Mouse (Mus musculus) granulocyte monocyte progenitor cell, adult 5-6 weeks (primary cell): ENCODE data around the gene Cox18. TPM values are rescaled to one million over a fixed set of nuclear protein-coding genes. Genes with fewer than 3 reads are reported as not detected.
"Not testable (repeated sequence)": the region's sequence is repeated elsewhere in the genome, so short reads cannot be mapped to it uniquely, and the experiment has no call there.

Source experiments
- ATAC-seq: replicated peaks from 2 replicates; pipeline ENCODE4 v1.8.0; 2016; ENCODE audit warnings: mild to moderate bottlenecking, moderate TSS enrichment, inconsistent platforms; ENCODE audit not compliant: poor library complexity, severe bottlenecking
- total RNA-seq, 2 experiments: library from RNA; stranded (forward) in 1 of 2; stranded (reverse) in 1 of 2; fragments of 200-712, 200-1000 nt in 1 of 2; fragments of >200 nt in 1 of 2; fragmentation: Nextera tagmentation in 1 of 2; gene quantifications; 2 replicates each; pipeline ENCODE4 v1.2.3; 2014 to 2017

Cox18 gene
- 21.6 and 24.6 TPM in 2 replicates for total RNA-seq (2014; fragmentation: Nextera tagmentation)
- total RNA-seq (2017): 16.8 and 19.8 TPM in 2 replicates

DNA sequence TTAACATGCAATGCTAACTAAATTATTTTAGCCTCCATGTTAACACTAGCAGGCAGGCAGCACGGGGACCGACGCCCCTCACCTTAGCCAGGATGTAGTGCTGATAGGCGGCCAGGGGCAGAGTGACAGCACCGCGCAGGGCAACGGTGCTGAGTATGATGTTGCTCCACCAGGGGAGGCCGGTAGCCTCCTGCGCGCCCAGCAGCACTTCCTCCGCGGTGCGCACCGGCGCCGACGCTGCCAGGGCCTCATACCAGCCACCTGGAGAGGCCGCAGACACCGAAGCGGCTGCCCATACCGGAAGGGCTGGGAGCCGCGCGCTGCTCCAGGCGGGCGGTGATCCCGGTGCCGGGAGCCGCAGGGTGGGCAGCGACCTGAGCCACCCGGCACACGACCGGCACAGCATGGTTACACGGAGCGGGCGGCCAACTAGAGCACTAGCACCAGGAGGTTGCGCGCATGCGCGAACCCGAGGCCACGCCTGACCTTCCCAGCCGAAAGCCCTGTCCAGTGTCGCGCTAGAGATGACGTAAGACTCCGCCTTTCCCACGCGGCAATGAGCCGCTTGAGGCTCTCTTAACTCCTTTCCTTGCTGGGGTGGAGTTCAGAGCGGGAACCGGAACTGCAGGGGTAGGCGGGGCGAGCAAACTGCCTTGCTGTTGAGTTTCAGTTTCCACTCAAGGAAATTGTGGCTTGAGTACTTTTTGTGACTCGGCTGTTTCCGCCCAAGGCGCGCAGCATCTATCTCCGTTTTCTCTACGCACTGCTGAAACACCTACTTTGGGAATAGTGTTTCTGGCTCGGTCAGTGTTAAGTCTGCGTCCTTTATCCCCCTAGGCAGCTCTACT lies at the start of gene Cox18:
TSS of gene Cox18 (minus strand) at position 468 of the 848 bp plus-strand sequence.
- ATAC-seq: peak; percentile 95

DNA sequence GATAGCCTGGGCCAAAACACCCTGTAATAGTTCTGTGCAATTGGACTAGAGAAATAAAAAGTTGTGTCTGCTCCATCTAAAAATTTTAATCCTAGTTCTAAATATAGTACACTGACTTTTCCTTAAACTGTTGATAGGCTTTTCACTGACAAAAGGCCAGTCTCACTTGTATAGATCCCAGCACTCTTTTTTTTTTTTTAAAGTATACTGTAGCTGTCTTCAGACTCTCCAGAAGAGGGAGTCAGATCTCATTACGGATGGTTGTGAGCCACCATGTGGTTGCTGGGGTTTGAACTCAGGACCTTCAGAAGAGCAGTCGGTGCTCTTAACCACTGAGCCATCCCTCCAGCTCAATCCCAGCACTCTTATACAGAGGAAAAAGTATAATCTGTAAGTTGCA lies 38.4 kb upstream of the Cox18 start:
- not testable (repeated sequence) for ATAC-seq

DNA sequence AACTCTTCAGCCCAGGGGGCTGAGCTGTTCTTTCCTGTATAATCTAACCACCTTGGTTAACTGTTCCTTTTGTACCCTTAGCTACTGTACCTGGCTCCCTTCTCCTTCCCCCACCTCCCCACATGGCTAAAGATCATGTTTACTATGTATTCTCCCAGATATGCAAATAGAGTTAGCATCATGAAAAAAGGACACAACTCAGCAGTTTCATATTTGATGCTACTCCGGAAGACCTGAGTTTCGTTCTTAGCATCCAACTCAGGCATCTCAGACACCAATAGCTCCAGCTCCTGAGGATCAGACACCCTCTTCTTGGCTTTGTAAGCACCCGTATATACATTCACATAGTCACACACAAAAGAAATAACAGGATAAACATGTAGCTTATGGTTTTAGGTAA lies 33.2 kb upstream of the Cox18 start:
- ATAC-seq: no peak

DNA sequence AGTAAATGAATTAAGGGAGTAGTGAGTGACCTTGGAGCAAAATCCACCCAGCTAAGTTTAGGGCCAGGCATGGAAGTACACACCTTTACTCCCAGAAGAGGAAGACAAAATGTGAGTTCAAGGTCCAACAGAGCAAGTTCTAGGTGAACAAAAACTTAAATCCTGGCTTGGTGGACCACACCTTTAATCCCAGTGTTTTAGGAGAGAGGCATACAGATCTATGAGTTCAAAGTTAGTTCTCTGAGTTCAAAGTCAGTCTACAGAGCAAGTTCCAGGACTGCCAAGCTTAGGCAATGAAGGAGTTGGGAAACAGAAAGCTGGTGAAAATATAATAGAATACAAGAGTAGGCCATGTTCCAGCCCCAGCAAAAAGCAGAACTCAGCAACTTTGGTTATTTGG lies 23.7 kb upstream of the Cox18 start:
- no peak for ATAC-seq

DNA sequence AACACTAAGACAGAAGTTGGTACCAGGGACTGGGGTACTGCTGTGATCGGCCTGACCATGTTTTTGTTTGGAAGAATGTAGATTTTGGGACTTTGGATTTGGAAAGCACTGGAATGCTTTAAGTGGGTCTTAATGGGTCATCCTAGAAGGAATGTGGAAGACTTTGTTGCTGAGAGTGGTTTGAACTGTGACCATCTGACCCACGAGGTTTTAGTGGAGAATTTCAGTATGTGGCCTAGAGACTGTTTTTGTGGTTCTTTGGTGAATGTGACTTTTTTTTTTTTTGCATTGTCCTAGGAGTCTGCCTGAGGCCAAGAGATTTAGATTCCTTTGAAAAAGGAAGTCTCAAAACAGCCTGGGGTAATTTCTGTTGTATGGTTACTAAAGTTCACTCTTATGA lies 23.2 kb upstream of the Cox18 start:
- no peak for ATAC-seq

DNA sequence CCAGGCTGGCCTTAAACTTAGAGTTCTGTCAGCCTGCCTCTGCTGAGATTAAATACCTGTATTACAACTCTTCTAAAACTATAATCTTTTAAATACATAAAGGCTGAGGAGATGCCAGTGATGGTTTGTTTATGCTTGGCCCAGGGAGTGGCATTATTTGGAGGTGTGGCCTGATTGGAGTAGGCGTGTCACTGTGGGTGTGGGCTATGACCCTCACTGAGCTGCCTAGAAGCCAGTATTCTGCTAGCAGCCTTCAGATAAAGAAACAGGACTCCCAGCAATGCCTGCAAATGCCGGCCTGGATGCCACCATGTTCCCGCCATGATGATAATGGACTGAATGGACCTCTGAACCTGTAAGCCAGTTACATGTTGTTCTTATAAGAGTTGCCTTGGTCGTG lies 22.8 kb upstream of the Cox18 start:
- no peak for ATAC-seq

DNA sequence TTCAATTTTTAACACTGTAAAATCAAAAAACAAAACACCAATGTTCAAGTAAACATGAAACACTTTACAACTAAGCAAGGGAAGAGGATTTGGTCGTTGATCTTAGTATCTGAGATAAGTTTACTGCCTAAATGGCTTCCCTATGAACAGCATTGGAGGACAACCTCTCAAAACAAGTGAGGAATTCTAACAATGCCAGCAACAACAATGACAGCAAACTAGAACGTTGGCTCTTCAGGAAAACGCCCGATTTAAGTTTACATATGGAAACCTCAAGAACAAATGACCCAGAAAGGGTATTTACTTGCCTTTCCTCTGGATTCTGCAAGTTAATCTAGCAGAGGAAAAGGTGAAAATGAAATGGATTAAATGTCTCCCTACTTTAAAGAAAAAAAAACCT lies 21.6 kb upstream of the Cox18 start:
- no peak for ATAC-seq

DNA sequence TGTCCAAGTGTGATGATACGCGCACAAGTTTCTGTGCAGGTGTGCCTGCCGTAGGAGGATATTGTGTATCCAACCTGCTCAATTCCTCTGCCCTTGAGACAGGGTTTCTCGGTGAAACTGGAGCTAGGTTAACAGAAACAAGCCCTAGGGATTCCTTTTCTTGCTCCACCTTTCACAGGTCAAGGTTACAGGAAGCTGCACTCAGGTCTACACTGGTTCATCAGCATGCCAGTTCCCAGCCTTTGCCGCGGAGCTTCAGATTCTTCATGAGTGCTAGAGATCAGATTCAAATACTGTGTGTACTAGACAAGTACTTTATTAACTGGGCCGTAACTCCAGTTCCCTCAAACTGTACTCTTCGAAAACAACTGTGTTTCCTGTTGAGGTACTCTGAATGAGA lies 11.4 kb upstream of the Cox18 start:
- ATAC-seq: no peak

DNA sequence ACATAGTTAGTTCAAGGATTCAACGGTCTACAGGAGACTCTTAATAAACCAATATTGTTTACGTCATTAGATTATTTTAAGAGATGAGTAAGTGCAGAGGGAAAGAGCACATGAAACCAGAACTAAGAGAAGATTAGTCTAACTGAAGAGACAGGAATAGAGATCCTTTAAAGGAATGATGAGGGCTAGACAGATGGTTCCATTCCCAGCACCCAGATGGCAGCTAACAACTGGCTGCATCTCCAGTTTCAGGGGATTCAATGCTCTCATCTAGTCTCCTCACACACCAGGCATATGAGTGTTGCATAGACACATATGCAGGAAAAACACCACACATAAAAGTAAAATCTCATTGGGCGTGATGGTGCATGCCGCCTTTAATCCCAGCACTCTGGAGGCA lies 9.5 kb upstream of the Cox18 start:
- no peak for ATAC-seq

DNA sequence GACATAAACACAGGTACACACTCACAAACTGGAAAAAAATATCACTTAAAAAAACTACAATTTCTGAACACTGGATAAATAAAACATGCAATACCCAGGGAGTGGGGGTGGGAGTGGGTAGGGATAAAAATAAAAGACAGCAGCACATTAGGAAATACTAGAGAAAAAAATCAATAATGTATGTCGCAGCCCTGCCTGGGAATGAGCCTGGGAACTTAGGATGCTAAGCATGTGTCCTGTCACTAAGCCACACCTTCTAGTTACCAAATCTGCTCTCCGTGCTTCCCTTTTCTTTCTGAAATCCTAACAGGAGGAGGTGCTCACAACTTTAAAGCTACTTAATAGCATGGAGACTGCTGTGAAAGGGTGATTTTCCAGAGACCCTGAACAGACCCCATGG lies 6.0 kb upstream of the Cox18 start:
- no peak for ATAC-seq

DNA sequence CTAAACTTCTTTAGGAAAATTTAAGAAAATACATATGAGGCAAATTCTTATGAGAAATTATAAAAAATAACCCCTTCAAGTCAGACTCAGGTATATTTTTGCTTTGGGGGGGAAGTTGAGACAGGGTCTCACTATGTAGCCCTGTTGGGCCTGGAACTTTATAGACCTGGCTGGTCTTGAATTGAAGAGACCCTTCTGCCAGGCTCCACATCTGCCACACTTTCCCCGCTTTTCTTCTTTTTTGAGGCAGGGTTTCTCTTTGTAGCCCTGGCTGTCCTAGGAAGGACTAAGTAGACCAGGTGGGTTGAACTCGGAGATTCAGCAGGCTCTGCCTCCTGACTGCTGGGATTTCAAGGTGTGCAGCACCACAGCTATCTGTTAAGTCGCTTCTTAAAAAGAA lies 2.9 kb upstream of the Cox18 start:
- ATAC-seq: no peak

DNA sequence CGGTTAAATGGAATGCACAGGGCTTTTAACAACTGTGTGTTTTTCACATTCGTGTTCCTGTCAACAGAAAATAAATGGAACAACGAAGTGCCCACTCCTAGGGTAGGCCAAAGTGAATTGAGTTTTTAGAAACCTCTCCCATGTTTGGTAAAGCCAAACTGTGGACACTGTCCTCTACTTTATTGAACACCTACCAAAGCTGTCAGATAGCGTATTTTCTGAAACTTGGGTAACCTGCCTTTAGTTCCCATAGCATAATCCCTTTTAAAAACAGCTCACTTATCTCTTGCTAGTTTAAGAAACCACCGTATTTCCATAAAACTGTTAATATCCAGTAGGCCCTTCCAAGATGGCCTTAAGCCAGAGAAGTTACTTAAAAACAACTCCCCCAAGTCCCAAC lies 929 bp upstream of the Cox18 start:
- no peak for ATAC-seq

DNA sequence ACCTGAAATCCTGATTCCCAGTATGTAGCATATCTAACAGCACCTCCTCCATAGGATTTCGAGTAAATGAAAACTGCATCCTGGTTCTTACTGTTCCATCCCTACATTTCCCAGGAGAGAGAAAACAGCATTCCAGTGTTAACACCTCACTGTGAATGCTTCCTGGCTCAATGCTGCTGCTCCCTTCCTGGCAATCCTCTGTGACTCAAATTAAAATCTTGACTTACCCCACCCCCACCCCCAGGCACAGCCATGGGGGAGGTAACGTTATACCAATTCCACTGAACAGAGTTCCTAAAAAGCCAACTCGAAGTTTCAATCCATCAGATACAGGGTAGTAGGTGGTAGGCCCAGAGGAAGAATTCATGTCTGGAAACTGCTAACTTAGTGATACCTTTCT lies 864 bp downstream of the Cox18 start:
- no peak for ATAC-seq

DNA sequence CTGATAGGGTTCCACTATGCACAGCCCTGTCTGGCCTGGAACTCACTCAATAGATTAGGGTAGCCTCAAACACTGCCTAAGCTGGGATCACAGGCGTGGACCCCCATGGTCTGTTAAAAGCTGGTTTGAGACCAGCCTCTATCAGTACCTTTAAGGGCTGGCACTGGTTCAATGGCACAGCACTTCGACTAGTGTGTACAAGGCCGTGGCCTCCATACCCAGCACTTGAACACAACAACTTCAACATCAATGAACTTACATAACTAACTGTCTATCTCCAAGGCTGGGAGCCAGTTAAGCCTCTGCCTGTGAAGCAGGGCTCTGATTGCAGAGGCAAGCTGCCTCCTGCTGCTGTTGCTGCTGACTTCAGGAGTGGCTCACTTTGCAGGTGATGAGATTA lies 6.0 kb downstream of the Cox18 start:
- no peak for ATAC-seq

DNA sequence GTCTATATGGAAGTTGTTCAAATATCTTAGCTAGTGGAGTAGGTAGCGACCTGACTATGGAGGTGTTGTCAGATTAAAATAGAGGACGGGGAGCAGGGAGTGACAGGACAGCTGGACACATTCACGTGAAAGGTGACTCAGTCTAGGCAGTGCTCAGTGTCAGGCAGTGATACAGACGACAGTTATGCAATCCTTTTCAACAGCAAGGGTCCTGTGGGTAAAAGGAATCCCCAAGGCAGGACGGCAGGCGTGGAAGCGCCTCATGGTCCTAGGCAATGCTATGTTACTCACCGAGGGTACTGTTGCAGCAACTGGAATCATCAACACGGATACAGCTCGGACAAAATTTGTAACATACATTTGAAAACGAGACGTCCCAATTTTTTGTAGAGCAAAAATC lies 6.6 kb downstream of the Cox18 start:
- ATAC-seq: no peak

DNA sequence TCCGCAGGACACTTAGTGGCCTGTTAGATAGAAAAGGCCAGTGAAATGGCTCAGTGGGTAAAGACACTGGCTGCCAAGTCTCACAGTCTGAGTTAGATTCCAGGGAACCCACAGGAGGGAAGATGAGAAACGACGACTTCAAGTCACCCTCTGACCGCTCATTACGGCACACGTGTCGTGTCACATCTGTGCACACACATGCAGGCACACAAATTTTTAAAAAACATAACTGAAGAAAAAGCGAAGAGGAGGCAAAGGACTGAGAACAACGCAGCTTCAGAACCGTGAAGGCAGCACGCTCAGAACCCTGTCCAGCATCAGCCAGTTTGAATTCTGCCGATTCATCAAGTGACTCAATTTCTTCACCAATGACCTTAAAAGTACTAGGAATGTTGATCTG lies 10.4 kb downstream of the Cox18 start:
- ATAC-seq: no peak

DNA sequence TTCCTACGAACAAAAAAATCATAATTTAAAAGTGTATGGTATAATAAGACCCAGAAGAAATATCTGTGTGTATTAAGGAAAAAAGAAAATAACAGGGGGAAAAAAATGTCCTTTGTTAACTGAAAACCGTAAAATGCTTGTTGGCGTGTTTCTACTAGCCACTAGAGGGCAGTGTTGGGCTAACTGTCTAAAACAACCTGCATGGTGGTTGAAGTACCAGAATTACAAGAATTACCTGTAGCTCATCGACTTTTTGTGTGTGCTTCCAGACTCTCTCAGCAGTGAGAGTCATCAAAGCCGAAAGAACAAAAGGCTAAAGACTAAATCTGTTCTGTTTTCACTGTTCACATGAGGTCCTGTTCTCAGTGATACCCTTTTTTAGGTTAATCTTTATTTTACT lies 20.6 kb downstream of the Cox18 start:
- ATAC-seq: peak; percentile 56; the same call in 1 of the 2 replicates

DNA sequence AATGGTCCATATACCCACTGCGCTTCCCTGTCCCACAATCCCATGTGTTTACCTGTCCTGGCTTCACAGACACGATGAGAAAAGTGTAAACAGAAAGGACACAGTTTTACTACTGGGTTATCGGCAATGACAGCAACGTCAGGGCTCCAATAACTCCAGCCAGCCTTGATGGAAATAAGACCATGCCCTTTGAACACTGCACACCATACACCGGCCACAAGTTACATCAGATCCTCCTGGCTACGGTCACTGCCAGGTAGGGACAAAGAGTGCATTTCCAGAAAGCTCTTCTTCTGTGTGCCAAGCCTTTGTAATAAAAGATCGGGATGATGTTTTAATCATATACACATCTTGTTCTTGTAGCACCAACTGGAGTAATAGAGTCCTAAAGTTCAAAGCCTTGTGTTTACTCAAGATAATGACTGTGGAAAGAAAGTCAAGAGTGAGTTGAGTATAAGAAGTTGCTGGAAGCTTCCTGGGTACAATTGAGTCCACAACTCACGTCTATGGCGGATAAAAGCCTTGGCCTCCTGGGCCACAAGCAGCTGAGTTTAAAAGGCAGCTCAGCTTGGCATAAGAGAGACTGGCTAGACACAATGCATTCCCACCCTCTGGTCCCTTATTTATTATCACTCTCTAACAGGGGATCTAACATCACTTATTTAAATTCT lies 21.2 kb downstream of the Cox18 start:
- no peak for ATAC-seq

DNA sequence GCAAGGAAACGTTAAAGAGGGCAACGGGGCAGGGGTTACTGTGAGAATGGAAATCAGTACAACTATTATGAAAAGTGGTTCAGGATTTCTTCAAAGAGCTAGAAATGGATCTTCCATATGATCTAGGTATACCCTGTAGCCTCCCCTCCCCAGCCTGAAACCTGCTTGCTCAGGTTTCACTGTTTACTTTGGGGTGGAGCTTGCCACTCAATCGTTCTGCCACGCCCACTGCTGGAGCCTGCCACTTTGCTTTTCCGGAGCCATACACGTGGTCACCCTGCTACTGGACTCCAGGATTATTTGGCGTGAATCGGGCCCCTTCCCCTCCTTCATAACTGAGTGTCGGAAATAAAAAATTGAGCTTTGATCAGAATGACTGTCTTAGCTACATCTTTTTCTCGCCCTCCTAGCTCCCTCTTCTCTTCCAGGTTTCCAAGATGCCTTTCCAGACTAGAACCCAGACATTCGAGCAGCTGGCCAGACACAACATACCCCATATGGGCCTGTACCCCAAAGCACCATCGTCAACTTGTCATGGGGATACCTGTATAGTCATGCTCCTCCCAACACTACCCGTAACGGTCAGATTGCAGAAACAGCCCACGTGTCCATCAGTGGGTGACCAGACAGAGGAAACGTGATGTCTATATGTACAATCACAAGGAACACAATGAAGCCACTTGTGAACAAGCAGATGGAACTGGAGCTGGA lies 23.7 kb downstream of the Cox18 start:
- ATAC-seq: no peak

DNA sequence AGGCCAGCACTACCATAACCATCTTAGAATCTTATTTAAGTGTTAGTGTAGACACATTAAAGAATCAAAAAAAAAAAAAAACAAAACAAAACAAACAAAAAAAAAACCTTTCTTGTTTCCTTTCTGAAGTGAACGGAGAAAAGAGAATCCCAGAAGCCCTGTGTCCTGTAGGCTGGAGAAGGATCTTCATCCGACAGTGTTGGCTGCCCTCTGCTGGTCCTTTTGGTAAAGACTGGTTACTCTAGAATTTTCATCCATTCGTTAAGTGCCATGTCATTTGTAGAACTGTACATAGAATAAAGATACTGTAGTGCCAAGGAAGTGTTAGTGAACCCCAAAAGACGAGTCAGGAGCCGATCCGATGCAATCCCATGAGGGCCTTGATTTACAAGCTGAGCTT lies 29.0 kb downstream of the Cox18 start:
- ATAC-seq: peak; percentile 71

DNA sequence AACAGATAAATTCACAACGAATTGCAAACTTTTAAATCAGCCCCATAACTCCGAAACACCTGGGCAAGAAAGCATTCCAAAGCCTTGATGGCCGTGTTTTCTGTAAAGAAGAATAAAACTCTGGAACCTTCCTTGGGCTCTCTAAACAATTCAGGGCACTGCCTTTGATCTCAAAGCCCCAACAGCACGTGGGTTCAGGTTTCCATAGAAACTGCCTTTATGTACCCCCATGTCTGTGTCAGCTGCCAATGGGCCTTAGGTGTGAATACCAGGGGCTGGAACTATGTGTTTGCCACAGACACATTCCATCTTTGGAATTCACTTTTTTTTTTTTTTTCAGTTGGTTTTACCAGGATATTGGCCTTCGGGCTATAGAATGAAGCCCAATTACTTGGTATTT lies 41.0 kb downstream of the Cox18 start:
- ATAC-seq: no peak
